Mouse (Mus musculus) liver, embryonic 14.5 days (tissue): ENCODE data around the gene Spata20.

Experiments
- CTCF ChIP-seq: IDR thresholded peaks from 2 replicates; pipeline ENCODE4 v1.5.1; 2016; ENCODE audit warnings: antibody characterized with exemption, low read depth, control low read depth
- EP300 ChIP-seq: IDR thresholded peaks from 2 replicates; pipeline ENCODE4 v1.6.1; 2016; ENCODE audit warnings: antibody characterized with exemption, low read depth

GRCm38 (mm10) chr11:94486001-94486400 is at the start of gene Spata20:
- TF ChIP-seq CTCF (peak; percentile 96), EP300 (no peak)
